Mouse (Mus musculus): Measurements from ENCODE around the gene Hnrnpc. TPM values are rescaled to one million over a fixed set of nuclear protein-coding genes. Genes with fewer than 3 reads are reported as not detected.
"Not testable (repeated sequence)": the region's sequence is repeated elsewhere in the genome, so short reads cannot be mapped to it uniquely, and the experiment has no call there.

Gene Hnrnpc
- polyA plus RNA-seq, 1 experiment: 260 TPM

DNA sequence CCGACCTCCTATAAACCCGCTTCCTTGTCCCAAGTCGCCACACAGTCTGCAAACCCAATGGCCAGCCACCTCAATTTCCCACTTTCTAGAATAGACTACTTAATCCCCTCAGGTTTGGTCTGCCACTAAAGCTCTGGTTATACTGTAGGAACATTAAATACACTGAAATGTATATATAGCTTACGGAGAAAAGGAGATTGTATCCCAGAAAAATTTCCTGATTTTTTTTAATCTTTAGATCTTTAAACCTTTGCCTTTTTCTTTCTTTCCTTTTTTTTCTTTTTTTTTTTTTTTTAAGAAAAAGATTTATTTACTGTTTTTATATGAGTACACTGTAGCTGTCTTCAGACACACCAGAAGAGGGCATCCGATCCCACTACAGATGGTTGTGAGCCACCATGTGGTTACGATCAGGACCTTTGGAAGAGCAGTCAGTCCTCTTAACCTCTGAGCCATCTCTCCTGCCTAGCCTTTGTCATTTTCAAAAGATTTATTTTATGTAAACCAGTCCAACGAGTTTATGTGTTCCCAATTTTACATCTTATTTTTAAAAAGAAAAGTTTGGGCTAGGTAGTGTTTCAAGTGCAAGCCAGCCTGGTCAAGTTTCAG lies 953 bp upstream of the Hnrnpc start:
- no peak for DNase-seq (ENCODE audit: extremely low spot score in 1 of 2, low spot score in 1 of 2)

DNA sequence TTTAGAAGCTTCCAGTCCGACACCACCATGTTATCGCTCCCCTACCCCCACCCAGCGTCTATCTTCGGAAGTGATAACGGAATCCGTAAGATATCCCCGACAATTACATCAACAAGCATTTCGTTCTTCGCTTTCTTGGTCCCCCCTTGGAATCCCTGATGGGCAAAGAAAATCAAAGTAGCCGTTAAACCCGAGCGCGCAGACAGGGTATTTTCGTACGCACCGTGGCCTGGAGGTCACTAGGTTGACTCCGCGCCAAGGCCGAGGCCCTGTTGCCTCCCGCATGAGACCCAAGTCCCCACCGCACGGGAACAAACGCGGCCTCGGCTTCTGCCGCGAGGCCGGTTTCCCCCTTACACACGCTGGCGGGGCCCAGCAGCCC lies 363 bp downstream of the Hnrnpc start:
- DNase-seq (ENCODE audit: extremely low spot score in 1 of 2, low spot score in 1 of 2): no peak

DNA sequence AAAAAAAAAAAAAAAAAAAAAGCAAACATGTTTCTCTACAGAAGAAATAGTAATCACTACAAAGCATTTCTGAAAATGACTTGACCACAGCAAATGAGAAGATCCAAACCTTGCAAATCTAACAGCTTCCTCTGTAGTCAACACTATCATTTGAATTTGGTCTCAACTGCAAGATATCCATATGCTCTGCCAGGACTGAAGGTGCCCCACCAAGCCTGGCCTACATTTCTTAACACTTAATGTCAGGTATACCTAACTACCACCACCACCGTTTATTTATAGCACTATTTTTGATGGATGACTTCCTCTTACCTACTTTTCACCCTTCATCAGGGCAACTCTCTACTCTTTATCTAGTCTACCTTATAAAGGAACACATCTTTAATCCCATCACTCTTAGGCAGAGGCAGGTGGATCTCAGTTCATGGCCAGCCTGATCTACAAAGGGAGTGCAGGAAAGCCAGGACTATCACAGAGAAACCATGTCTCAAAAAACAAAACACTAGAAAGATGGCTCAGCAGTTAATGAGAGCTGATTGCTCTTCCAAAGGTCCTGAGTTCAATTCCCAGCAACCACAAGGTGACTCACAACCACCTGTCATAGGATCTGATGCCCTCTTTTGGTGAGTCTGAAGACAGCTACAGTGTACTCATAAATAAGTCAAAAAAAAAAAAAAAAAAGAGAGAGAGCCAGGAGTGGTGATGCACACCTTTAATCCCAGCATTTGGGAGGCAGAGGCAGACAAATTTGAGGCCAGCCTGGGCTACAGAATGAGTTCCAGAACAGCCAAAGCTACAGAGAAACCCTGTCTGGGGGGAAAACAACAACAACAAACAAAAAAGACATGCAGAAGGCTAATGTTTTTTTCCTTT lies 2.3 kb downstream of the Hnrnpc start:
- DNase-seq (ENCODE audit: extremely low spot score in 1 of 2, low spot score in 1 of 2): no peak

DNA sequence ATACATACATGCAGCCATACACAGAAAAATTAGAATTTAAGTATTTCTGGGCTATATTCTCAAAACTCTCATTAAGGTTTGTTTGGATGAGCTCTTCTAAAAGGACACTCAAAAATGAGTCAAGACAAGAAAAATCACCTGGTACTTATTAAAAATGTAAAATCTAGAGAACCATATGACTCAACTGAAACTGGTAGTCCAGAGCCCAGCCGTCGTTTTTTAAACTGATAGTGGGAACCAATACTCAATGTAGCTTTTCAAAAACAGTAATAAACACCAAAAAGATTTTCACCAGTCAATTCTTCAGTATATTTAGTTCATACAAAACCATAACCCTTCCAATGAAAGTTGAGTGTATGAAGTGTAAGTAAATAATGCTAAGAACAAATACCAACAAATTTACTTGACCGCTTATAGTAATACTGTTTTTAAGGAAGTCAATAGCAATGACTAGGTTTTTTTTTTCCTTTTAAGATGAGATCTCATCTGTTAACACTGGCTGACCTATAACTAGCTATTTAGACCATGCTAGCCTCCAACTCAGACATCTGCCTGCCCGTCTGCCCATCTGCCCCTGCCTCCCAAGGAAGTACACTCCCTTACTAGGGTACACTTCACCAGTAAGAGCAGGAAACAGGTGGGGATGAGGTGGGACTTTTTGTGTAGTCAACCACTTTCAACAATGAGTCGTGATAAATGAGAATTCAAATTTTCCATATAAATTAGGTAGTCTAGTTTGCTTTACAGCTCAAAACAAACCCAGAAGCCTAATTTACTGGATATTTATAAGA lies 3.5 kb downstream of the Hnrnpc start:
- no peak for DNase-seq (ENCODE audit: extremely low spot score in 1 of 2, low spot score in 1 of 2)

DNA sequence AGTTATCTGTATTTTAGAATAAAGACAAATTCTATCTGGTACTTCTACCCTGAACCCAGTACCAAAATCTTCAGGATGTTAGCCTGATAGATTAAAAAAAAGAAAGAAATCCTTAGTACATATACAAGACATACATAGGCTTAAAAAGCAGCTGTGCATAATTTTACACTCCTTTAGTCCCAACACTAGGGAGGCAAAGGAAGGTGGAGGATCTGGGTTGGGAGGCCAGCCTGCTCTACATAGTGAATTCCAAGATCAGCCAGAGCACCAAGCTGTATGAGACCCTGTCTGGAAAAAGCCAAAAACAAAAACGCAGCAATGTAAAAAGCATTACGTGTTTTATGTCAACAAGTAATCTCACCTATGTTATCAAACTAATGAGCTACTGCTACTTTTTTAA lies 4.3 kb downstream of the Hnrnpc start:
- DNase-seq (ENCODE audit: extremely low spot score in 1 of 2, low spot score in 1 of 2): no peak

DNA sequence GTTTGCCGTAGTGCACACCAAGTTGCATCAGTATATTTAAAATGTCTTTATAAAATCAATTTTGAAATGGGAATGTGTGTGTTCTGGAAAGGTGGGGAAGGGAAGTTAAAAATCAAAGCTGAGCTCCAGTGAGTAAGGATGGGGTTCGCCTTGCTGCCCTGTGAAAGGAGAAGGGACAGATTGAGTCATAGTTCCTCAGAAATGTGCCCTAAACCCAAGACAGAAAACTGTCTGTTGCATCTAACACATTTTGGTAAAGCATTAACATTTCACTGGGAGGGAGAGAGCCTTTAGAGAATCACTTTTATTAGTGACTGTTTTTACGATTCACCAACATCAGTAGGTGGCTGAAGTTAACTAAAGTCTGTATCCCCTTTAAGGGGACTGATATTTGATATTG lies 5.4 kb downstream of the Hnrnpc start:
- DNase-seq (ENCODE audit: extremely low spot score in 1 of 2, low spot score in 1 of 2): not testable (repeated sequence)

DNA sequence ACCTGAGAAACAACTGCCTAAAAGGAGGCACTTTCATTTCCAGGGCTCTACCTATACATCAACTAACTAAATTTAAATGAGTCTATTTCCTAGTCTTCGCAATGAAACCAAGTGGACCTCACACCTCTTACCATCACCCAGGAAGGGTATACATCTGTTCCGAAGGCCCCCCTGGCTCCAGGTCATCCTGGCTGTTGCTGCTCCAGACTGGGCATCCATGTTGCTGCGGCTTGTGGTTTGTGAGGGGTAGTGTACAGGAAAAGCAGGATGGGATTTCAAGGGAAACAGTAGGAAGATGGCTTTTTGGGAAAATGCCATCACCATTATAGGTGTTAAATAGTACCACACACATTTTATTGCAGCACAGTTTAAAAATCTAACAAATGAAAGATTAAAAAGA lies 6.6 kb downstream of the Hnrnpc start:
- not testable (repeated sequence) for DNase-seq (ENCODE audit: extremely low spot score in 1 of 2, low spot score in 1 of 2)

DNA sequence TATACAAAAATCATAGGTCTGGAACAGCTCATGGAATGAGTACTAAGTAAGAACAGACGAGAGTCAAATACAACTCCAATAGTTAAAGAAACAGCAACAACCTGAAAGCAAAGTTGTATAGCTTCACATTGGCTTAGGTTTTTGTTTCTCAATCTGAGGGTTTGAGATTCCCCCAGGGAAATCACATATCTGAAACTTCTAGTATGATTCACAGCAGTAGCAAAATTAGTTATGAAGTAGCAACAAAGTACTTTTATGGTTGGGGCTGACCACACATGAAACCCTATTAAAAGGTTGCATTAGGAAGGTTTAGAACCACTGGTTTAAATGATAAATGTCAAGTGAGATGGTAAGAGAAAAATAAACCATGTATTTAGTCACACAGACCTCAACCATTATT lies 9.3 kb downstream of the Hnrnpc start:
- DNase-seq (ENCODE audit: extremely low spot score in 1 of 2, low spot score in 1 of 2): no peak

DNA sequence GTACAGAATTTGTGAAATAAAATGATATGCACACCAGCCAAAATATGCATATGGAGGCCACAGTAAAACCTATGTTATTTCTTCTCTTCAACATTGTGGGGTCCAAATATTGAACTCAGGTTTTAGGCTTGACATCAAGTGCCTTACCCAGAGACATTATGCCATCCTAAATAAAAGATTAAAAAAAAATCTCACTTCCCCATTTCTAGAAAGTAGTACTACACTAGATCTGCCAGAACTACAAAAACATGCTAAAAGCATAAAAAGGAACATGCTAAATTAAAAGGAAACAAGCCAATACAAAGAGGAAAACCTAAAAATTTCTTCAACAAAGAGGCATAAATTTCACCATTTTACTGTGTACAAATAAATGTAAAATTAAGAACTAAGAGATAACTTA lies 20.7 kb downstream of the Hnrnpc start:
- no peak for DNase-seq (ENCODE audit: extremely low spot score in 1 of 2, low spot score in 1 of 2)

DNA sequence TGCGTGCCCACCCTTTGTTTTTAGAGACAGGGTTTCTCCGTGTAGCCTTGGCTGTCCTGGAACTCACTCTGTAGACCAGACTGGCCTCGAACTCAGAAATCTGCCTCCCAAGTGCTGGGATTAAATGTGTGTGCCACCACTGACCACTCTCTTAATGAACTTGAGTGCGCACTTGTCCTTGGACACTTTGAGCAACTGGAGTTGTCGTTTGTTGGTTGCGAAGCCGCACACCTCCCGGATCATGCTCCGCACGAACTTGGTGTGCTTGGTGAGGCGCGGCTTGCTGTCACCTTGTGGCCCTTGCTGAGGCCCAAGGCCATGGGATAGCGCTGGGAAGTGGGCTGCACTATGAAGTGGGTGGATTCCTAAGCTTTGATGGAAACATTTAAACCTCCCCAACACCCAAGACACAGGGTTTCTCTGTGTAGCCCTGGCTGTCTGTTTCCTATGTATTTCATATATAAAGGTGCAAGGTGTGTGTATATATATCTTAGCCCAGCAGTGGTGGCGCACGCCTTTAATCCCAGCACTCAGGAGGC lies 32.2 kb downstream of the Hnrnpc start:
- DNase-seq (ENCODE audit: extremely low spot score in 1 of 2, low spot score in 1 of 2): no peak

DNA sequence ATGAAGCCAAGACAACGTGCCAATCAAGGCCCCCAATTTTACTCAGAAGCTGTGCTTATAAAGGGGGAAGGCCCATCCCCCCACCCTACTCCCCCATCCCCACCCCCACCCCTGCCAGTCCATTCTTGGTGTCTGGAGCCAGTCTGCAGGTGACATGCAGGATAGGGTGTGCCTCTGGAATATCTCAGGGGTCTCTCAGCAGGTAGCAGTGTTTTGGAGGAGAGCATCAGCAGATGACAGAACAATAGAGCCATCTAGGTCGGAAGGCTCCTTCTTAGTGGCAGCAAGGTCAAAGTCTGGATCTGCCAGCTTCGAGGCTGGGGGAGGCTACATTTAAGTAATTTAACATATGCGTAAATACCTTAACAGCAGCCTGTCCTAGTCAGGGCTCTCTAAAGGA lies 37.7 kb downstream of the Hnrnpc start:
- no peak for DNase-seq (ENCODE audit: extremely low spot score in 1 of 2, low spot score in 1 of 2)

DNA sequence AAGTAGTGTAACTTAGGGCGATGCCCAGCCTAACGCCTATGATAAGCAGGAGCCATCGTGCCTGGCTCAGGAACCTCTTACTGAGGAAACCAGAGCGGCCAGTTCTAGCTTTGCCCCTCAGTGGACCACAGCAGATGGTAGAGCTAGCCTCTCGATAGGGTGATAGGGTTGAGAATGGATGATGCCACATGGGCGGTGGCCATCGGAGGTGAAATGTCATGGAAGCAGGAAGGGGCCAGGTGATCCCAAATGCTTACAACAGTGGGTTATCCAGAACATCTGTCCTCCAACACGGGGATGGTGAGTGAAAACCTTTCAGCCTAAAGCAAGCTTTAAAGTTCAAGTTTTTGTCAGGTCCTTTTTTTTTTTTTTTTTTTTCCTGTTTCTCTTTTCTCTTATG lies 42.0 kb downstream of the Hnrnpc start:
- DNase-seq (ENCODE audit: extremely low spot score in 1 of 2, low spot score in 1 of 2): no peak

DNA sequence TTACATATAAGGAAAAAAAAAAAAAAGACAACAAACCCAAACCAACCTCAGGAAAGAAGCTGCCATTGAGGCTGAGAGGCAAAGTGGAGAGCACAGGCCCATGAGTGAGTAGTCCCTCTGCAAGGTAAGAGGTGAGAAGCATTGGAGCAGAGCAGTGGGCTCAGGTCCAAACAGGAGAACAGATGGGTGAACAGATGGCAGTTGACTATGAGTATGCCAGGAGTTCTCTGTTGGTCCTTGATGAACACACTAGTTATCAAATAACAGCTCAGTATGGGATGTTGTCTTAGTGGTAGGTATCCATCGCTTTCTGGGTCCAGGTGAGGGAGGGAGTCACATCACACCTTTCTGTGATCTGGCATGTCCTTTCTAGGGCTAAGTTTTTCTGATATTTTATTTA lies 43.0 kb downstream of the Hnrnpc start:
- peak in 1 of 2 experiments; percentile 31 for DNase-seq (ENCODE audit: extremely low spot score in 1 of 2, low spot score in 1 of 2)

DNA sequence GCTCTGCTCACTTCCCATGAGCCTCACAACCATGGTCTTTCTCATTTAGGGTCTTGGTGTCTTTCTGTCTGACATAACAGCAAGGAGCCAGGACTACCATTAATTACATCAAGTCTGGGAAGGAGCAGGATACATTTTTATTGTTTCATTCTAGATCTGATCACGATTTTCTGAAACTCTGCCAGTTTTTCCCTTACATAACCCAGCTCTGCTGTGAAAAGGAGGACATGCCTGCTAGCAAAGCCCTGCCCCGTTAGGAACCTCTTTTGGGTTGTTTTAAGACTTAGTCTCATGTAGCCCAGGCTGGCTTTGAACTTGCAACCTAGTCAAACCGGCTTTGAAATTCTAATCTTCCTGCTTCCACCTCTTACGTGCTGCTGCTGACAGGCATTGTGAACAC lies 43.8 kb downstream of the Hnrnpc start:
- DNase-seq (ENCODE audit: extremely low spot score in 1 of 2, low spot score in 1 of 2): peak in 1 of 2 experiments; percentile 17

DNA sequence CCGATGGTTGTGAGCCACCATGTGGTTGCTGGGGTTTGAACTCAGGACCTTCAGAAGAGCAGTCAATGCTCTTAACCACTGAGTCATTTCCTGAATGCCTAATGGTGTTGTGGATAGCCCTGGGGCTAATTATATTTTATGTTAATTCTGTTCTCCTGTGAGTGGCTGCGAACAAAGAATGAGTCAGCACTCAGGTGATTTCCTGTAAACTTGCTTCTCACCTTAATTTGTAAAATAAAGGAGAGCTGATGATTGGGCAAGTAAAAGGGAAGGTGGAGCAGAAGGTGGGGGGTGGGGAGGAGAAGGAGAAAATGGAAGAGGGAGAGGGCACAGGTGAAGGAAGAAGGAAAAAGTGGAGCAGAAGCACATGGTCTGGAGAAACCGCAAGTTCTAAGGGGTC lies 51.1 kb downstream of the Hnrnpc start:
- DNase-seq (ENCODE audit: extremely low spot score in 1 of 2, low spot score in 1 of 2): not testable (repeated sequence)

DNA sequence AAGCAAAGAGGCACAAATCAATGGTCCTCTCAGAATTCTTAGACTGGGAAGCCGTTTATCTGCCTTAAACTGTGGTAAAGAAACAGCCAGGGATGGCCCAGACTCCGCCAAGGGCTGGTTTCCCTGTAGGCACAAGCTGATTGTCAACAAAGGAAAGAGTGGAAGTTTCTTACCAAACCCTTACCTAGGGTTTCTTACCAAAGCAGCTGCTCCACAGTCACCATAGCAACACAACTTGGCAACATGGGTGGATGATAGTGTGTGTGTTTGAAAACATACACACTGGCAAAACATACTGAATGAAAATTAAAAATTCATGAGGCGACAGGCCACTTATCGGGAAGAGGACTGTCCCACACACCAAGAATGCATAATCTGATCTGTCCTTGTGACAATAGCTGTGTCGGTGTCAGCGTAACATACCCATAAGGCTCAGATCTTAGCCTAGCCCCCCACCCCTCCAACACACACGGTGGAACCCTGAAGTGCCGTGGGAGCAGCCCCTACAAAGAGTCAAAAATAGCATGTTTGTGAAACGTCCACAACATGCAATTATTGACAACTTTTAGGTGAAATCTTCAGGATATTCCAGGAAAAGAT lies 57.8 kb downstream of the Hnrnpc start:
- no peak for DNase-seq (ENCODE audit: extremely low spot score in 1 of 2, low spot score in 1 of 2)

DNA sequence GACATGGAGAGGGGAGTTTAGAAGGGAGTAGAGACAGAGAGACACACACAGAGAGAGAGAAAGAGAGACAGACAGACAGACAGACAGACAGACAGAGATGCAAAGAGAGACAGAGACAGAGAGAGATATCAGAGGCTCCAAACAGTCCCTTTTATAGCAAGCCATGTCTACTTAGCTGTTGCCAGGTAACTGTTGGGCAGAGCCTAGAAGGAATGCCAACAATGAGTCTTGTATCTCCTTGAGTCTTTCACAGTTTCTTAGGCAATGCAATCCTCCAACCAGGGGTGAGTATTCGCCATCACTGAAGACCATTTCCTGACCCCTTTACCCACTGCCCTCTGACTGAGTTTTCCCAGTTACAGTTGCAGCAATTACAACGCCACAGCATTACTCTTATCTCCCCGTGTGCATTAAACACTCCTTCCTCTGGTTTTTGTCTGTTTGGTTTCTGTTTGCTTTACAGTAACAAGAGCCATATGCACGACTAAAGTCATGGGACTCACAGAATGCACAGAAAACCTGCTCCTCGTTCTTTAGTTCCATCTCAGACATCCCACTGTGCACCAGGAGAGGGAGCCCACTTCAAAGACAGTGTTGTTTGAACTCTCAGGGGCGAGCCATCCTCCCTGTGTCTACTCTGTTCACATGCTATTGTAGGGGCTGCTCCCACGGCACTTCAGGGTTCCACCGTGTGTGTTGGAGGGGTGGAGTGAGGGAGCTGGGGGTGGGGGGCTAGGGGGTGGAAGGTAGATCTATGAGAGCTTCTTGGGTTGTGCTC lies 58.7 kb downstream of the Hnrnpc start:
- DNase-seq (ENCODE audit: extremely low spot score in 1 of 2, low spot score in 1 of 2): peak in 1 of 2 experiments; percentile 42

DNA sequence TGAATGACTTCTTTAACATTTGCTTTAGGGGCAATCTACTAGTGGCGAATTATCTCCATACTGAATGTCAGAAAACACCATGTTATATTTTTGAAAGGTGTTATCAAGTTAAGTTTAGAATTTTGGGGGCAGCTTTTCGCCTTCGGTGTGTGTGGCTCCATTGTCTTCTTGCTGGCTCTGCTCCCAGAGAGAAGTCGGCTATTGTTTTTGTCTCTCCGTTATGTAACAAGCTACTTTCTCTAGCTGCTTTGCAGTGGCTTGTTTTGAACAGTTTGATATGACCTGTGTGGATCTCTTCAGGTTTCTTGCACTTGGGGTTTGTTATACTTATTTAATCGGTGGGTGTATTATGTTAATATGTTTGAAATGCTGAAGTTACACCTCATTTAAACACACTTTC lies 60.4 kb downstream of the Hnrnpc start:
- DNase-seq (ENCODE audit: extremely low spot score in 1 of 2, low spot score in 1 of 2): peak in 1 of 2 experiments; percentile 33

DNA sequence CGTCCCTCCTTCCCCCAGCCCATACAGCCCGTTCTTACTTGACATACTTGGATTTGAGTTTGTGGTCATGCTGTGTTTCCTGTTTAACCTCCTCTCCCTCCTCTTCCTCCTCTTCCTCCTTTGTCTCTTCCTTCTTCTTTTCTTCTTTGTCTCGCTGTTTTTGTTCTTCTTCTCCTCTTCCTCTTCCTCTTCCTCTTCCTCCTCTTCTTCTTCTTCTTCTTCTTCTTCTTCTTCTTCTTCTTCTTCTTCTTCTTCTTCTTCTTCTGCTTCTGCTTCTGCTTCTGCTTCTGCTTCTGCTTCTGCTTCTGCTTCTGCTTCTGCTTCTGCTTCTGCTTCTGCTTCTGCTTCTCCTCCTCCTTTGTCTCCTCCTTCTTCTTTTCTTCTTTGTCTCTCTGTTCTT lies 61.5 kb downstream of the Hnrnpc start, which contains the start of gene Olfr221:
Gene Olfr221 (minus strand): TSS at position 101 of the 400 bp plus-strand sequence.
- DNase-seq (ENCODE audit: extremely low spot score in 1 of 2, low spot score in 1 of 2): not testable (repeated sequence)

DNA sequence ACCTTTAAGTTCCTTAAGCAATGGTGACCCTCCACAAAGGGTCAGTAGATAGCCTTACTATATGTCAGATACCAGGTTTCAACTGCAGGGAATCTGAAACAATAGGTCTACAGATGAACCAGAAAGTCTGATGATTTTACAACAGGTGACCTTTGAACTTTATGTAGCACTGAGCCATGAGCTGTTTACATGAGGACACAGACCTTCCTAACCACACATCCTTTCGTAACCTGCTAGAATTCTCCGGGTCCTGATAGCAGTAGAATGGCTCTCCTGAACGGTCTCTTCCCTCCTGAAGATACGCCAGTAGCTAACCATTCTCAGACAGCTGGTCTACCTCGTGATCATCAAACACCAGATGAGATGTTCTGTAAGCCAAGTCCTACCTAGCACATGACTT lies 64.5 kb downstream of the Hnrnpc start:
- DNase-seq (ENCODE audit: extremely low spot score in 1 of 2, low spot score in 1 of 2): no peak
